Mouse (Mus musculus) left cerebral cortex, postnatal 25 days (tissue): ENCODE data around the gene Pip4k2c. TPM values are rescaled to one million over a fixed set of nuclear protein-coding genes. Genes with fewer than 3 reads are reported as not detected.
"Not testable (repeated sequence)": the region's sequence is repeated elsewhere in the genome, so short reads cannot be mapped to it uniquely, and the experiment has no call there.

Experiments
- DNase-seq, 2 experiments: peaks; one replicate each; pipeline ENCODE4 v3.0.0; 2022; ENCODE audit warnings: low spot score in 2 of 2, mixed read lengths in 1 of 2
- intact Hi-C: fragments of 180-260 bp; cut with DNase I; formaldehyde crosslinking; loops from one replicate; pipeline ENCODE4 v1.15.1; 2025
- total RNA-seq, 2 experiments: library from RNA; stranded (reverse); gene quantifications; 2 replicates each; pipeline ENCODE4 v1.2.3; 2021

The Pip4k2c gene
- total RNA-seq, 2 experiments from 2014 or later, result 95.2 to 95.6 TPM

- no peak for DNase-seq
- intact Hi-C loops, result loop anchor here (2.0 kb wide), 1 partner anchor 52 kb away; no protein-coding TSS in a partner anchor
These were observed 34.1 kb downstream of the Pip4k2c start for GRCm38 (mm10) chr10:127177235-127177634.

GRCm38 (mm10) chr10:127176756-127177155 lies 34.6 kb downstream of the Pip4k2c start:
- intact Hi-C loops, result loop anchor here (2.0 kb wide), 1 partner anchor 52 kb away; no protein-coding TSS in a partner anchor
- no peak for DNase-seq

- intact Hi-C loops, result loop anchor here (2.0 kb wide), 1 partner anchor 53 kb away; no protein-coding TSS in a partner anchor
- DNase-seq, result no peak
These were observed 35.2 kb downstream of the Pip4k2c start for GRCm38 (mm10) chr10:127176228-127176627.

GRCm38 (mm10) chr10:127174170-127174569 lies 37.2 kb downstream of the Pip4k2c start:
- no peak for DNase-seq
- intact Hi-C loops, result no loop called here

- intact Hi-C loops, result no loop called here
- DNase-seq, result no peak
These were observed 38.0 kb downstream of the Pip4k2c start for GRCm38 (mm10) chr10:127173148-127174065.

GRCm38 (mm10) chr10:127171631-127172200 lies 39.7 kb downstream of the Pip4k2c start:
- intact Hi-C loops, result no loop called here
- no peak for DNase-seq

GRCm38 (mm10) chr10:127170837-127171272 lies 40.5 kb downstream of the Pip4k2c start:
- DNase-seq, result peak; percentile 58 to 66
- intact Hi-C loops, result no loop called here

- DNase-seq, result no peak
- intact Hi-C loops, result no loop called here
These were observed 41.4 kb downstream of the Pip4k2c start for GRCm38 (mm10) chr10:127170002-127170401.

- no peak for DNase-seq
- intact Hi-C loops, result loop anchor here (5.0 kb wide), 1 partner anchor 90 kb away; the partner anchor contains the start of gene Agap2
These were observed 43.7 kb downstream of the Pip4k2c start for GRCm38 (mm10) chr10:127167614-127168192.

- intact Hi-C loops, result loop anchor here (5.0 kb wide), 1 partner anchor 90 kb away; the partner anchor contains the start of gene Agap2
- DNase-seq, result no peak
These were observed 44.4 kb downstream of the Pip4k2c start for GRCm38 (mm10) chr10:127166771-127167613.

GRCm38 (mm10) chr10:127166404-127166715 lies 45.0 kb downstream of the Pip4k2c start:
- intact Hi-C loops, result loop anchor here (5.0 kb wide), 1 partner anchor 89 kb away; the partner anchor contains the start of gene Agap2
- no peak for DNase-seq

GRCm38 (mm10) chr10:127165654-127166403 lies 45.6 kb downstream of the Pip4k2c start:
- intact Hi-C loops, result loop anchor here (1.0 to 5.0 kb wide), 2 partner anchors 43 to 89 kb away; partner anchors contain the start of gene Agap2
- peak; percentile 48 to 63 for DNase-seq

GRCm38 (mm10) chr10:127165354-127165653 lies 46.1 kb downstream of the Pip4k2c start:
- no peak for DNase-seq
- intact Hi-C loops, result loop anchor here (1.0 to 5.0 kb wide), 2 partner anchors 42 to 88 kb away; partner anchors contain the start of gene Agap2

GRCm38 (mm10) chr10:127164631-127165353 lies 46.6 kb downstream of the Pip4k2c start, which contains the start of gene B4galnt1:
Gene B4galnt1 (plus strand): TSS chr10:127165225.
- intact Hi-C loops, result loop anchor here (1.0 to 5.0 kb wide), 2 partner anchors 41 to 87 kb away; partner anchors contain the start of gene Agap2
- DNase-seq, result peak; percentile 76 to 84

GRCm38 (mm10) chr10:127164190-127164589 lies 47.2 kb downstream of the Pip4k2c start:
- DNase-seq, result no peak
- intact Hi-C loops, result no loop called here

- intact Hi-C loops, result not testable (repeated sequence)
- peak in 1 of 2 experiments; percentile 77 for DNase-seq
These were observed 48.6 kb downstream of the Pip4k2c start for GRCm38 (mm10) chr10:127162771-127163261.

GRCm38 (mm10) chr10:127160728-127161127 lies 50.7 kb downstream of the Pip4k2c start:
- intact Hi-C loops, result no loop called here
- DNase-seq, result no peak

- peak; percentile 42 to 80 for DNase-seq
- intact Hi-C loops, result no loop called here
These were observed 51.3 kb downstream of the Pip4k2c start for GRCm38 (mm10) chr10:127160081-127160480.
